Mouse (Mus musculus) lung, embryonic 16.5 days (tissue): Measurements from ENCODE around the gene Tbxa2r. TPM values are rescaled to one million over a fixed set of nuclear protein-coding genes. Genes with fewer than 3 reads are reported as not detected.

ENCODE experiments used
- ATAC-seq: fragments of 200-750 bp; cut with Nextera tagmentation; 2 replicates; pipeline ENCODE4 v1.8.0; 2017; ENCODE audit warnings: low read depth, mild to moderate bottlenecking, moderate library complexity
- H3K27ac ChIP-seq: fragments of 300-500 bp; sonication (generic); 2 replicates; pipeline ENCODE4 v1.5.1; 2014; ENCODE audit warnings: mild to moderate bottlenecking, control low read depth, low read length
- H3K27me3 ChIP-seq: fragments of 300-500 bp; sonication (generic); 2 replicates; pipeline ENCODE4 v1.6.1; 2014; ENCODE audit warnings: low read depth, low read length, mixed read lengths; ENCODE audit not compliant: control insufficient read depth, insufficient read depth
- H3K36me3 ChIP-seq: fragments of 300-500 bp; sonication (generic); 2 replicates; pipeline ENCODE4 v1.6.1; 2014; ENCODE audit warnings: low read length; ENCODE audit not compliant: control insufficient read depth, insufficient read depth
- H3K4me1 ChIP-seq: fragments of 300-500 bp; sonication (generic); replicated peaks from 2 replicates; pipeline ENCODE4 v1.6.1; 2014; ENCODE audit warnings: low read length, mixed read lengths; ENCODE audit not compliant: control insufficient read depth, insufficient read depth
- H3K4me2 ChIP-seq: fragments of 300-500 bp; sonication (generic); 2 replicates; pipeline ENCODE4 v1.6.1; 2014; ENCODE audit warnings: low read depth, low read length, control low read depth
- H3K4me3 ChIP-seq: fragments of 300-500 bp; sonication (generic); 2 replicates; pipeline ENCODE4 v1.5.1; 2014; ENCODE audit warnings: mild to moderate bottlenecking, low read length, control low read depth
- H3K9ac ChIP-seq: fragments of 300-500 bp; sonication (generic); 2 replicates; pipeline ENCODE4 v1.6.1; 2014; ENCODE audit warnings: low read length, control low read depth
- H3K9me3 ChIP-seq: fragments of 300-500 bp; sonication (generic); 2 replicates; pipeline ENCODE4 v1.6.1; 2016; ENCODE audit warnings: low read length; ENCODE audit not compliant: control insufficient read depth
- WGBS: fragments of 180-500 bp; shearing (Covaris S2); extraction: QIAGEN DNeasy Blood & Tissue Kit; methylation state at CpG from one replicate; pipeline ENCODE4 v1.1.7; 2014; 5-methylcytosine and 5-hydroxymethylcytosine counted together
- polyA plus RNA-seq: library from polyadenylated mRNA; unstranded; fragments of >200 nt; fragmentation: Nextera tagmentation; extraction: Ambion mirVana; gene quantifications from 2 replicates; pipeline ENCODE4 v1.2.1, GENCODE M21; 2015

Gene Tbxa2r
- polyA plus RNA-seq, 1 experiment from 2014 or later: 18.6 TPM

- H3K4me1 ChIP-seq: peaks cover 43% of the 10 kb centered on the region
- H3K4me2 ChIP-seq: peak overlapping the region; percentile 63
- H3K27me3 ChIP-seq: no peaks in the 10 kb centered on the region
- peak overlapping the region; percentile 64 for H3K9ac ChIP-seq
- WGBS: 11% methylated on average over 16 of the region's 20 CpGs
- no peaks in the 10 kb centered on the region for H3K9me3 ChIP-seq
- H3K27ac ChIP-seq: peak overlapping the region; percentile 47
- ATAC-seq: peak; percentile 10
- H3K4me3 ChIP-seq: peak overlapping the region; percentile 39
- peaks cover 35% of the 10 kb centered on the region for H3K36me3 ChIP-seq
These were observed 11.3 kb upstream of the Tbxa2r start for GRCm38 (mm10) chr10:81317273-81317672.

- 82% methylated on average over 13 of the region's 13 CpGs for WGBS
- Histone ChIP-seq H3K4me1 (peaks cover 46% of the 10 kb centered on the region), H3K9me3 (no peaks in the 10 kb centered on the region), H3K27me3 (no peaks in the 10 kb centered on the region), H3K4me3 (no peak overlapping the region), H3K27ac (peak overlapping the region; percentile 92), H3K4me2 (peak overlapping the region; percentile 71), H3K9ac (peak overlapping the region; percentile 94), H3K36me3 (peaks cover 37% of the 10 kb centered on the region)
- ATAC-seq: no peak
These were observed 9.8 kb upstream of the Tbxa2r start for GRCm38 (mm10) chr10:81318589-81319329.

- Histone ChIP-seq H3K4me3 (peak overlapping the region; percentile 94), H3K27me3 (no peaks in the 10 kb centered on the region), H3K4me2 (peak overlapping the region; percentile 71), H3K4me1 (peaks cover 46% of the 10 kb centered on the region), H3K36me3 (peaks cover 37% of the 10 kb centered on the region), H3K27ac (peak overlapping the region; percentile 92), H3K9me3 (no peaks in the 10 kb centered on the region), H3K9ac (peak overlapping the region; percentile 94)
- ATAC-seq: no peak
- WGBS: 25% methylated on average over 8 of the region's 8 CpGs
These were observed 9.2 kb upstream of the Tbxa2r start for GRCm38 (mm10) chr10:81319330-81319699.

DNA sequence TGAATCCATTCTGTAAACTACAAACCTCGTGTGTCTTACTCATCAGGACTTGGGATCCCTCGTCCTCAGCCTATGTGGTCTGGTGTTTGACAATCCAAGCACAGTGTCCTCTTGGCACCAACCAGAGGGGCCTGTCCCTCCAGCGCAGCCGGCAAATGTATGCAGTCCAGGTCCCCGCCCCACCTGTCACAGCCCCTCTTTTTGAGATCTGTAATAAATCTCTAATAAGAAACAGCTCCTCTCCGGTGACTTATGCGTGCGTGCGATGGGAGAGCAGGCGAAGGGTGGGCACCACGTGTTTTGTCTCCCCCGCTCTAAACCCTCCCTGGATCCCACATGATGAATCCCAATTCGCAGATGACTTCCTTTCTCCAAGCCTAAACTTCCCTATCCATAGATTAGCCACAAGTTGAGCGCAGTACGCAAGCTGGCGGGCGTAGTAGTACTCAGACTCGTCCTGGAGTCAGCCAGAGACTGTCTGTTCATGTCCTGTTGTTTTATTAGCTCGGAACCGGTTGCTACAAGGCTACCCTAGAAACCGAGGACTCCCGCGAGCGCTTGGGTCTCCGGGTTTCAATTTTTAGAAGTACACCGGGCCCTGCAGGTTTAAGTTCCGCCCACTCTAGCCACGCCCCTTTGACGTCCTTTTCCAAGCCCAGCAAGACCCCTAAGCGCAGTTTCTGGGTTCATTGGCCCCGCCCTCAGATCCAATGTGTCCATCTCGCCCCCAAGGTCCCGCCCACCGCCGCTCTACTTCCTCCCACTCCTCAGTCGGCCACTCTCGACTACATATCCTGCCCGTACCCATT is 8.6 kb upstream of the Tbxa2r start:
- H3K36me3 ChIP-seq: peaks cover 38% of the 10 kb centered on the region
- WGBS: 1% methylated on average over 38 of the region's 38 CpGs

GRCm38 (mm10) chr10:81320550-81321347 is 7.8 kb upstream of the Tbxa2r start, which contains the start of gene Cactin:
TSS of gene Cactin (plus strand) at chr10:81321103.
- Histone ChIP-seq H3K9me3 (no peaks in the 10 kb centered on the region), H3K27me3 (no peaks in the 10 kb centered on the region), H3K36me3 (peaks cover 38% of the 10 kb centered on the region), H3K4me2 (peak within 1 kb of the TSS; percentile 86), H3K9ac (peak within 1 kb of the TSS; percentile 94), H3K4me3 (peak within 1 kb of the TSS; percentile 94), H3K27ac (peak within 1 kb of the TSS; percentile 92), H3K4me1 (peaks cover 46% of the 10 kb centered on the region)
- peak; percentile 92 for ATAC-seq
- under 1% methylated on average over 68 of the region's 68 CpGs for WGBS

More for the DNA sequence above, 8.6 kb upstream of the Tbxa2r start:
- H3K27me3 ChIP-seq: no peaks in the 10 kb centered on the region
- no peaks in the 10 kb centered on the region for H3K9me3 ChIP-seq
- ATAC-seq: no peak; the same call in 1 of the 2 replicates
- H3K4me3 ChIP-seq: peak overlapping the region; percentile 94
- peak overlapping the region; percentile 92 for H3K27ac ChIP-seq
- peaks cover 46% of the 10 kb centered on the region for H3K4me1 ChIP-seq
- peak overlapping the region; percentile 71 for H3K4me2 ChIP-seq
- peak overlapping the region; percentile 94 for H3K9ac ChIP-seq

DNA sequence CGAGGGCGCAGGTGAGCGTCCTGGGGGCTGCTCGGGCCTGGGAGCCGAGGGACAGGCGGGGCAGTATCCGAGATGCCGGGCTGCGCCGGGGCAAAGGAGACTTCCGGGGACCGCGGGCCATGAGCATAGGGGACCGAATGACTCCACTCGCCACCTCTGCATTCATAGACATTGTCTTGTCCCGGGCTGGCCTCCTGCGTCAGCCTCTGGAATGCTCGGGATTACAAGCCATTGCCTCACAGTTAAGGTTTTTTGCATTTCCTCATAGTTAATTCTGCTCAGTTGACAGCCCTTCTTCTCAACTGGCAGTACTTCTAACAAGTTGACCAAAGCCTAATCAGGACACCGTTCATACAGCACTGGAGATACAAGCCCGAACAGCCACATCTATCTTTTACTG is 7.1 kb upstream of the Tbxa2r start:
- peak overlapping the region; percentile 94 for H3K4me3 ChIP-seq
- H3K4me1 ChIP-seq: peaks cover 42% of the 10 kb centered on the region
- peak overlapping the region; percentile 86 for H3K4me2 ChIP-seq
- H3K27me3 ChIP-seq: no peaks in the 10 kb centered on the region
- peak overlapping the region; percentile 94 for H3K9ac ChIP-seq
- no peak for ATAC-seq
- no peaks in the 10 kb centered on the region for H3K9me3 ChIP-seq
- WGBS: 2% methylated on average over 20 of the region's 20 CpGs
- peaks cover 40% of the 10 kb centered on the region for H3K36me3 ChIP-seq
- H3K27ac ChIP-seq: peak overlapping the region; percentile 92

- Histone ChIP-seq H3K27me3 (no peaks in the 10 kb centered on the region), H3K4me2 (peak overlapping the region; percentile 86; the same call in 1 of the 2 replicates), H3K9me3 (no peaks in the 10 kb centered on the region), H3K9ac (peak overlapping the region; percentile 9; the same call in 1 of the 2 replicates), H3K4me3 (no peak overlapping the region), H3K36me3 (peaks cover 46% of the 10 kb centered on the region), H3K27ac (no peak overlapping the region), H3K4me1 (peaks cover 32% of the 10 kb centered on the region)
- WGBS: 91% methylated on average over 27 of the region's 27 CpGs
- no peak for ATAC-seq
These were observed 6.1 kb upstream of the Tbxa2r start for GRCm38 (mm10) chr10:81322444-81322843.

- Histone ChIP-seq H3K4me3 (no peak overlapping the region), H3K27me3 (no peaks in the 10 kb centered on the region), H3K9ac (no peak overlapping the region), H3K9me3 (no peaks in the 10 kb centered on the region), H3K36me3 (peaks cover 46% of the 10 kb centered on the region), H3K27ac (no peak overlapping the region), H3K4me1 (peaks cover 34% of the 10 kb centered on the region), H3K4me2 (no peak overlapping the region)
- WGBS: 90% methylated on average over 23 of the region's 23 CpGs
- no peak for ATAC-seq
These were observed 5.3 kb upstream of the Tbxa2r start for GRCm38 (mm10) chr10:81323141-81323775.
